Mouse (Mus musculus): Measurements from ENCODE around the gene Hyal1.

Gene Hyal1

DNA sequence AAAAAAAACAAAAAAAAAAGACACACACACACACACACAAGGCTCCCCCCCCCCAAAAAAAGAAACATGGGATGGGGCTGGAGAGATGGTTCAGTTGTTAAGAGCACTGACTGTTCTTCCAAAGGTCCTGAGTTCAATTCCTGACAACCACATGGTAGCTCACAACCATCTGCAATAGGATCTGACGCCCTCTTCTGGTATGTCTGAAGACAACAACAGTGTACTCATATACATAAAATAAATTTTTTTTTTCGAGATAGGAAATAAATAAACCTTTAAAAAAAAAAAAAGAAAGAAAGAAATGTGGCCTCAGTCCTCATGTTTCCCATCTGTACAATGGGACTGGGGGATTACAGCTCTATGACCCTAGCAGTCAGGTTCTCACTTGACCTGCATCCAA, 40.7 kb downstream of the Hyal1 start:
- DNase-seq (ENCODE audit: low spot score): no peak

DNA sequence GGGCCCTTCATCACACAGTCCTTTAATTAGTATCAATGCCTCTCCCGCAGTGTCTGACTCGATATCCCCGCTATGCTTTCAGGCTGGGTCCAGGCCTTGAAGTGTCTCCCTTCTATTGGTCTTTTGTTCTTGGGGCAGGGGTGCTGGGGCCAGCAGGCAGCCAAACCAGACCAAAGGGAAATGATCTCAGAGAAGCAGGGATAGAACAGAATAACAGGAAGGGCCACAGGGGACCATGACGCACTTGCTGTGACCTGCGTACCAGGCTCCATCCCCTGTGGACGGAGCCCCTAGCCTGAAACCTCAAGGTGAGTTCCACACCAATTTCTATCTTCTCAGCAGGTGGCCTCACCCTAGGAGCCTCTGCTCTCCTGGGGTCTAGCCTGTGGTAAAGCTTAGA, 41.4 kb downstream of the Hyal1 start:
- no peak for DNase-seq (ENCODE audit: low spot score)

DNA sequence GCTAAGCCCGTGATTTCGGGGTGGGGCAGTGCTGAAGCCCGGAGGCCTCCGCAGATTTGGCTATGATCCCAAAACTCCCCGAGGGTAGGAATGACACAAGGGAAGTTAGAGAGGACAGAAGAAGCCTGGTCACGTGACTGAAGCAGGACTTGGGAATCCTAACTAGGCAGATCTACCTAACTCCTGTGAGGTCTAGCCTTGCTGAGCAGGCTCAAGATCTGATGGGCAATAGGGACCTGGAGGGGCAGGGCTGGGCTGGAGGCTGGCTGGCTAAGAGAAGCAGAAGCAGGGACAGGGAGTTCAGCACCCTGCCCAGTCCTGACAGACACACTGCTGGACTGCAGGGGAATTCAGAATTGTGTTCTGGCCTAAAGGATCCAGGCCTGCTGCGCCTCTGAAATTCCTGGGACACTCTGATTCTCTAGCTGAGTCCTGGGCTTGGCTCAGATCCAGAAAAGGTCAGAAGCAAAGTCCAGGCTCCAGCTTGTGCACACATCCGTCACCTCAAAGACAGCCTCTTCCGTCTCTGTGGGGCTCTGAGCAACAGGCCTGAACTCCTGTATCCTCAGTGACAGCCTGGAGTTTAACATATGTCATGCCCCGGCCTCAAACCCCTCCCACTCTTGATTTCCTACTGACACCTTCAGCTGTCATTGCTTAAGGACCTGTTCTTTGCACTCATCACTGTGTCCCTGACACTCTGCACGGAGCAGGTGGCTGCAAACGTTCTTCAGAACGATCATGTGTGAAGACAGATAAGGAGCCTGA, 42.2 kb downstream of the Hyal1 start:
- no peak for DNase-seq (ENCODE audit: low spot score)

DNA sequence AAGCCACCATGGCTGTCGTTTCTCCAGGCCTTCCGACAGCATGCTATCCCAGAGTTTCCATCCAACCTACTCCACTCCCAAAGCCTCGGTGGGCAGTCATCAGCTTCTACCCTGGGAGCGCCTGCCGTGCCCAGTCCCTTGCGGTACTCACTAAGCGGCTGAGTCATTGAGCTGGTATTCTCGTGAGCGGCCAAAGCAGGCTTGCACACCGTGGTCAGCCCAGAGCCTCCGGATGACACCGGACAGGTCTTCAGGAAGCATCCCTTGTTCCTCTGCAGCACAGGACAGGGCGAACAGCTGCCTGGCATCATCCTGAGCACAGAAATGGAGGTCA, 42.8 kb downstream of the Hyal1 start:
- DNase-seq (ENCODE audit: low spot score): no peak

DNA sequence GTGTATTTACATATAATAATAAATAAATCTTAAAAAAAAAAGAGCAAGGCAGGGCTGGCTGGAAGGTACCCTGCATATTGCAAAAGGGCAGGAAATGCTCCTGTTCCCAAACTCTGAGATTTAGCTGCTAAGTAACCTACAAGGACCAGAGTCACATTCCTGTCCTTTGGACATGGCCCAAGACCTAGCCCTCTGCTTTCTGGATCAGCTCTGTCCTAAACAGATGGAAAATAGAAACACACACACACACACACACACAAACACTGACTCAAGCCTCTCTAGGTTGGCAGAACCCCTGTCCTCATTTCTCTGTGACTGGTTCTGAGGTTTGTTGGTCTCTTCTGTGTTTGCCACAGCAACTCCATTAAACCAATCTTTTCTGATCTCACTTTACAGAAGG, 44.2 kb downstream of the Hyal1 start:
- DNase-seq (ENCODE audit: low spot score): no peak

DNA sequence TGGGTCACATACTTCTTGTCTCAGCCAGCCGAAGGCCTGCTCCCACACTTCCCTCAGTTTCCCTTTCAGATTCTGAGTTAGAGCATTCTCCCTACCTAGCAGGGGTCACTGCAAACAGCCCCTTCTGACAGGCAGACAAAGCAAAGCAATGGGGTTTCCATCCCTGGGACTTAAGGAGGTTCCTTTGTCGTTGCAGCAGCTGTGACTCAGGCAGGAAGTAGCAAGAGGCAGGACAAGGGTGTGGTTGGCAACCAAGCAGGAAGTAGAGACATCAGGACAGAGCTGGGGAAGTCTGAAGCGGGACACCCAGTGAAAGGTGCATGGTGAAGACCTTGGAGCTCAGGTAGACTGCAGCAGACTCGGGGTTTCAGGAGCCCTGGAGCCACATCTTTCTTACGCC, 47.8 kb downstream of the Hyal1 start:
- no peak for DNase-seq (ENCODE audit: low spot score)

DNA sequence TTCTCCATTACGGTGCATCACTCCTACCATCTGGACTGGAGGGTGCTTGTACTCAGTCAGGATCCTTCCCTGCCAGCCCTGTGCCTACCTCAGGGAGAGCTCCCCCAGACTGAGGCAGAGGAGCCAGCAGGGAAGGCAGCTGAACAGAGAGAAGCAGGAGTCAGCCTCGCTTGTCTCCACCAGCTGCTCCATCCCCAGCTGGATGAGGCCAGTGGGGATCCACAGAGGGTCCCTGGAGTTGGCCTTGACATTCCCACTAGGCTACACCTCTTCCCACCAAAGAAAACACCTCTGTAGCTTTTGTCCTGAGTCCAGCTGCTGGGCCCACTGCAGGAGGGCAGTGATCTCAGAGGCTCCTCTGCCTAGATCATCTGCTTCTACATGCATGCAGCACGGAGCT, 48.2 kb downstream of the Hyal1 start:
- no peak for DNase-seq (ENCODE audit: low spot score)

DNA sequence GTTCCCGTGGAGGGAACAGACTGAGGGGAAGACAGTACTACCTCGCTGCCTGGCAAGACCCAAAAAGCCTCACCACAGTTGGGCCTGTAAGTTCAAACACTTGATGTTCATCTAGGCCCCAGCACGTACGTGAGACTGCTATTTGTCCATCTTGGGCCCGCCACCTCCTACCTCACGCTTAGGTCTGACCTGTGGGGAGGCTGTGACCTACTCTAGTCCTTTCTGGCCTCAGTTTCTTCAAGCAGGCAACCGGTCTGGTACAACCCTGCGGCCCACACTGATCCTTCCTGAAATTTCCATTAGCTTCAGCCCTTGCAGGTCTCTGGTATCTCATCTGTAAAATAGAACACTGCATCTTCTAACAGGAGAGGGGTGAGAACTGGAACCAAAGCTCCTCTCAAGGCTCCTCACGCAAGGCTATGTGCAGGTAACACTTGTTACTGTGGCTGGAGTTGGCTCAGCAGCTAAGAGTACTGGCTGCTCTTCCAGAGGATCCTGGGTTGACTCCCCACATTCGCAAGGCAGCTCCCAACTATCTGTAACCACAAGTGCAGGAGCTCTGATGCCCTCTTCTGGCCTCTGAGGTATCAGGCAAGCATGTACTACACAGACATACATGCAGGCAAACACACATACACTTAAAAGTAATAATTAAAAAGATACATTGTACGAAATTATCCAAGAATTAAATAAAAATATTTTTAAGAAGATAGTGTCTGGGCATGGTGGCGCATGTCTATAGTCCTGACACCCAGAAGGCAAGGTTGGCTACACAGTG, 48.8 kb downstream of the Hyal1 start:
- no peak for DNase-seq (ENCODE audit: low spot score)

DNA sequence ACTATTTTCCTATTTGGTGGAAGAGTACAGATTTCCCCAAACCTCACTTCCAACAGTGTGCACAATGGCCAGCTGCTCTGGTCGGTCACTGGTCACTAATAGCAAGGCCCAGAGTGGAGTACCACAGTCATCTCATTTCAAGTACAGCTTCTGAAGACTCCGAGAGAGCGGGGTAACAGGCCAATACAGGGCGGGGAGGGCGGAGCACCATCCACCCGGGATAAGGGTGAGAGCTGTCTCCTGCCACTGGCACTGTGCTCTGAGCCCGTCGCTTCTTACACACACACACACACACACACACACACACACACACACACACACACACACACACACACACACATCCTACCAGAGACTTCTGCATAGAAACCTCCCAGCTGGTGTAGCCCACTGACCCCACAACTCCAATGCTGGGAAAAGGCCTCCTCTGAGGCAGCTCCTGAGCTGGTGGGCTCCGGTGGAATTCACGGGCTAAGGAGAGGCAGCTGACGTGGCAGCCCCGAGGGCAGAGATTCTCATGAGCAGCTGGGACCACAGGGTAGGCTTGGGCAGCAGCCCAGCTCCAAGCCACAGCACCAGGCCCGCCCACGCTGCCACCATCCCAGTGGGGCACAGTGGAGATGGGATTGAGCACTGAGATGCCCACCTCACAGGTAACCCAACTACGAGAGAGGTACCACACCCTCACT, 49.6 kb downstream of the Hyal1 start:
- no peak for DNase-seq (ENCODE audit: low spot score)

DNA sequence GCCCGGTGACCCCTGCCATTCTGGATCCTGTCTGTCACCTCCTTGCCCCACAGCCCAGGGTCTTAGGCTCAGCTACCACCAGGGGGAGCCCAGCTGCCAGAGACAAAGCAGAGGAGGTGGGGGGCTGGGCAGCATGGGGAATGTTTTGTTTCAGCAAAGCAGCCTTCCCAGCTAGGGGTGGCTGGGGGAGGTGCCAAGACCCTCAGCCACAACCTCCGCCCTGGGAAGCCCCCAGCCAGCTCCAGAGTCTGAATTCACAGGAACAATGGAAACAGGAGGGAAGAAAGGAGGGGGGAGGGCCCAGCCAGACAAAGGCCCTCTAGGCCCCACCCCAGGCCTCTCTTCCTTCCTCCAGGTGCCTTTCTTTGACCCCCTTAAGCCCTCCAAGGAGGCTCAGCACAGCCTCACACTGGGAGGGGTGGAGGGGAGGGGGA, 50.1 kb downstream of the Hyal1 start:
- DNase-seq (ENCODE audit: low spot score): no peak

DNA sequence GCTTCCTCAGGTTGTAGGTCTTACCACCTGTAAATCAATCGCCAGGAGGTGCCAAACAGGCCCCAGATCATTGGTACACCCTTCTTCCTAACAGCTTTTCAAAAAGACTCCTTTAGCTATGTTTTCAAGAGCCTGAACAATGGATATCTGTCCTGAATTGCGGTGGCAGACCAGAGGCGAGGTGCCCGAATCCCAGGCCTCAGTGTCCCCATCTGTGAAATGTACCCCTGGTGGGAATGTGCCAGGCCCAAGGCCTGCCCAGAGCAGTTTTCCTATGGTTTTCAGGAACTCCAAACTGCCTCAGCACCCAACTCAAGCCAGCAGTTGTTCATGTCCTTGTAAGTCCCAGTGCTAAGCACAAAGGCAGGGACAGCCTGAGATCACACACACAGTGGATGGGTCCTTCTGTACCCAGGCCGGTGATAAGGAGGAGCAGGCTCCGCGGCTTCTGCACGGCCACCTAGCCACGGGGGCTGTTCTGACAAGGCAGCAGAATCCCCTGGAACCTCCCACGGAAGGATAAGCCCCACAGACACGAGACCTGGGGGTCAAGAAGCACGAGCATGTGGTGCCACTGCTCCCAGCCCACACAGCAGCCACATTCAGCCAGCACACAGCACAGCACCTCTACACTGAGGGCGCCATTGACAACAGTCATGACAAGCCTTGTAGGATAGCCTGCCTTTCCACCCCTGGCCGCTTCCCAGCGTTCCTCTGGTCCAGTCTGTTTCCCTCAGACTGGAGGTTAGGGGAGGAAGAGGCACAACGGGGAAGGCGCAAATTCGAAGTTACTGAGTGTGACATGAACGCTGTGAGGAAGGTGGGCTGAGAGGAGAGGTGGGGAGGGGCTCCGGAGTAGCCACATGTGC, 50.9 kb downstream of the Hyal1 start:
- no peak for DNase-seq (ENCODE audit: low spot score)

DNA sequence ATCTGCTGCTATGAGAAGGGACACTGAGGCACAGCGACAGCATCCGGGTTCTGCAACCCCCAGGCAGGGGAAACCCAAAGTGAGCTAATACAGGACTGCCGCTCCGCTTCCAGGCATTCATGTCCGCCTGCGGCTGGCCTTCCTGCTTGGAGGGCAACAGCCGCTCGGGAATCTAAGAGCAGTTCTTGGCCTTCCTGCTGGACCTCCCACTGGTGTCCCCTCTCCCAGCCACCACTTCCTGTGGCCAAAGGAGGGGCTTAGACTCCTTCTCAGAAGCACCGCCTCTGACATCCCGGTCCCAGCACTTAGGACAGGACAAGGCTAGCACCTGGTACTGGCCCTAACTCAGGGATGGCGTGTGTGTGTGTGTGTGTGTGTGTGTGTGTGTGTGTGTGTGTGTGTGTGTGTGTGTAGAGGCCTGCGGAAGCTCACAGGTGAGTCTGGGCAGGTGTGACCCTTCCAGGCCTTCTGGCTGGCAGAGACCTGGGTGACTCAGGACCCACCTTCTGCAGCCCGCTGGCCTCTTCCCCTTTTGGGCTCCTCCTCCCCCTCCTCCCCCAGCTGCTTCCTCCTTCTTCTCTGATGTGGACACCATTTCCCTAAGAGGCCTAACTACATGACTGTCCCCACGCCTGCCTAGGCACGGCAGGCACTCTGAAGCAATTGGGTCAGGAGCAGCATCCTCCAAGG, 52.1 kb downstream of the Hyal1 start:
- no peak for DNase-seq (ENCODE audit: low spot score)

DNA sequence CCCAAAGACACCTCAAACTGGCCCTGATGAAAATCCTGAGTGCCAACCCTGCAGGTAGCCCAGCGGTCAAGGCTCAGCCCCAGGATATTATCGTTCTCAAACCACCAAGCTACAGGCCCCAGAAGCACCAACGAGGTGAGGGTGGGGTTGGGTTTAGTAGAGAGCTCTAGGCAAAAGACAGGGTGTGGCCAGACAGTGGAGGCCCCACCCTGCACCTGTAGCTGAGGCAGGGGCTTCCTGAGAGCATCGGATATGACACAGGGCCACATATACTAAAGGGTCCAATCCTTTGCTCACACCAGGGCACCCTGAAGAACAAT, 52.6 kb downstream of the Hyal1 start:
- no peak for DNase-seq (ENCODE audit: low spot score)

DNA sequence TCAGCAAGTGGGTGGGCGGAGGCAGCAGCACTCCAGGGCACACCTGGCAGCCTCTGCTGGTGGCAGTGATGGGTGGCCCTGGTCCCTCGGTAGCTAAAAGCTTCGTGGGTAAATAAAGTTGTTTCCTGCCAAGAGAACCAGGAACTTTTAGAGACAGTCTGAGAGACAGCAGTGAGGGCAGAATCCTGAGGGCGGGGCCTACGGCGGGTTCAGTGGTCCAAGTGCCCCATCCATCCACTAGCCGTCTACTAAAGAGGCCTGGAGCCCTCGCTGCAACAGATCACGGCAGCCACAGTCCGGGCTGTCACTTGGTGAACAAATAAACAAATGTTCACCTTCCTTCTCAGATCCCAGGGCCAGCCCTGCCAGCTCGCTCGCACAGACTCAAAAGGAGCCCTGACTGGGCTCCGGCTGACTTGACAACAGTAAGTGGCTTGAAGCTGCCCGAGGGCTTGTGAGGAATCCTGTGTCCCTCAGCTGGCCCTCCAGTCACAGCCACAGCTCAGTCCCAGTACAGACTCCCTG, 53.2 kb downstream of the Hyal1 start:
- no peak for DNase-seq (ENCODE audit: low spot score)

DNA sequence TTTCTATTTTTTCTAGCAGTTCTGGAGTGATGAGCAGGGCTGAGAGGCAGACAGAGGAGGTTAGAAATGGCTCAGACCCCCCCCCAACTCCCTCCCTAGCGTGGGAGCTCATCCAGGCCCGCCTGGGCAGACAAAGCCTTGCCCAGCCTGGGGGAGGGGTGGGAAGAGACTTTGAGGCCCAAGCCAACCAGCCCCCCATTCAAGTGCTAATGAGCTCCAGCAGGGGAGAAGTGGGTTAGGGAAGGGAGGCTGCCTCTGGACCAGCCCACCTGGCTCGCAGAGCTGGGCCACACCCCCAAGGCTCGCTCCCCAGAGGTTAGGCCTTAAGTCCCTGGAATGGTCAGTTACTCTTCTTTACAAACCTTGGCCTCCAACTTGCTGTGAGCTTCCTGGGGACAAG, 53.8 kb downstream of the Hyal1 start:
- no peak for DNase-seq (ENCODE audit: low spot score)
